Mouse (Mus musculus): Measurements from ENCODE around the gene A730071L15Rik.

A730071L15Rik gene

GRCm38 (mm10) chr11:6199410-6200086 is at the start of gene A730071L15Rik:
Gene A730071L15Rik, plus strand, starts transcription at chr11:6200029.
- no peak for DNase-seq (ENCODE audit: low spot score)

GRCm38 (mm10) chr11:6152864-6153263 is 47.0 kb upstream of the A730071L15Rik start:
- no peak for DNase-seq (ENCODE audit: low spot score)

GRCm38 (mm10) chr11:6154211-6154701 is 45.6 kb upstream of the A730071L15Rik start:
- no peak for DNase-seq (ENCODE audit: low spot score)

- DNase-seq (ENCODE audit: low spot score): no peak
These were observed 43.2 kb upstream of the A730071L15Rik start for GRCm38 (mm10) chr11:6156651-6157050.

- DNase-seq (ENCODE audit: low spot score): no peak
These were observed 42.7 kb upstream of the A730071L15Rik start for GRCm38 (mm10) chr11:6157119-6157518.

- no peak for DNase-seq (ENCODE audit: low spot score)
These were observed 41.3 kb upstream of the A730071L15Rik start for GRCm38 (mm10) chr11:6158515-6158914.

- no peak for DNase-seq (ENCODE audit: low spot score)
These were observed 40.0 kb upstream of the A730071L15Rik start for GRCm38 (mm10) chr11:6159704-6160275.

- DNase-seq (ENCODE audit: low spot score): no peak
These were observed 39.1 kb upstream of the A730071L15Rik start for GRCm38 (mm10) chr11:6160663-6161271.

- no peak for DNase-seq (ENCODE audit: low spot score)
These were observed 38.3 kb upstream of the A730071L15Rik start for GRCm38 (mm10) chr11:6161549-6161948.

GRCm38 (mm10) chr11:6163062-6163461 is 36.8 kb upstream of the A730071L15Rik start:
- no peak for DNase-seq (ENCODE audit: low spot score)

GRCm38 (mm10) chr11:6163706-6164105 is 36.1 kb upstream of the A730071L15Rik start:
- DNase-seq (ENCODE audit: low spot score): no peak

GRCm38 (mm10) chr11:6164781-6165180 is 35.0 kb upstream of the A730071L15Rik start:
- no peak for DNase-seq (ENCODE audit: low spot score)

- no peak for DNase-seq (ENCODE audit: low spot score)
These were observed 34.3 kb upstream of the A730071L15Rik start for GRCm38 (mm10) chr11:6165391-6166081.

GRCm38 (mm10) chr11:6166351-6166750 is 33.5 kb upstream of the A730071L15Rik start:
- no peak for DNase-seq (ENCODE audit: low spot score)

- DNase-seq (ENCODE audit: low spot score): no peak
These were observed 30.7 kb upstream of the A730071L15Rik start for GRCm38 (mm10) chr11:6169041-6169663.

GRCm38 (mm10) chr11:6174719-6175118 is 25.1 kb upstream of the A730071L15Rik start:
- DNase-seq (ENCODE audit: low spot score): no peak

GRCm38 (mm10) chr11:6175506-6175905 is 24.3 kb upstream of the A730071L15Rik start:
- no peak for DNase-seq (ENCODE audit: low spot score)

- DNase-seq (ENCODE audit: low spot score): no peak
These were observed 21.9 kb upstream of the A730071L15Rik start for GRCm38 (mm10) chr11:6177781-6178420.

- no peak for DNase-seq (ENCODE audit: low spot score)
These were observed 21.1 kb upstream of the A730071L15Rik start for GRCm38 (mm10) chr11:6178673-6179166.

- no peak for DNase-seq (ENCODE audit: low spot score)
These were observed 20.6 kb upstream of the A730071L15Rik start for GRCm38 (mm10) chr11:6179194-6179593.

GRCm38 (mm10) chr11:6180811-6181399 is 18.9 kb upstream of the A730071L15Rik start:
- no peak for DNase-seq (ENCODE audit: low spot score)
